Mouse (Mus musculus) lung, adult 2 months (tissue): Measurements from ENCODE around the gene Fli1.

Source experiments
- CTCF ChIP-seq: fragments of 200-500 bp; IDR thresholded peaks from 2 replicates; pipeline ENCODE4 v1.5.1; 2011; ENCODE audit warnings: mild to moderate bottlenecking, low read length, control low read depth; ENCODE audit not compliant: insufficient read depth
- POLR2A ChIP-seq: fragments of 200-500 bp; IDR thresholded peaks from 2 replicates; pipeline ENCODE4 v1.6.1; 2011; ENCODE audit warnings: low read depth, mild to moderate bottlenecking, control low read depth, low read length, borderline replicate concordance; ENCODE audit errors: extremely low read depth

GRCm38 (mm10) chr9:32562409-32562808, 19.7 kb upstream of the Fli1 start:
- peak; percentile 38 for TF ChIP-seq CTCF
- no peak for TF ChIP-seq POLR2A
